Mouse (Mus musculus): ENCODE results near the gene Zfp970. TPM values are rescaled to one million over a fixed set of nuclear protein-coding genes. Genes with fewer than 3 reads are reported as not detected.

Zfp970 gene
- 26.7 TPM for polyA plus RNA-seq (2015; fragmentation: Illumina TruSeq; extraction: RNeasy Lipid Tissue Mini Kit (QIAGEN cat#74804); ENCODE audit: insufficient read depth, low replicate concordance)

GRCm38 (mm10) chr2:177464676-177465075, at the start of gene Zfp970:
TSS of gene Zfp970 (plus strand) at chr2:177464733.

GRCm38 (mm10) chr2:177498067-177498466, 33.5 kb downstream of the Zfp970 start, which contains the start of gene Gm14403:
TSS of gene Gm14403 (plus strand) at chr2:177498215.

Other genes with a start within 250 kb of the Zfp970 start
- gene Gm14409, start 197.7 kb upstream of the Zfp970 start, polyA plus RNA-seq (2015; fragmentation: Illumina TruSeq; extraction: RNeasy Lipid Tissue Mini Kit (QIAGEN cat#74804); ENCODE audit: insufficient read depth, low replicate concordance): not detected
- gene Gm14412, start 140.4 kb upstream of the Zfp970 start, polyA plus RNA-seq (2015; fragmentation: Illumina TruSeq; extraction: RNeasy Lipid Tissue Mini Kit (QIAGEN cat#74804); ENCODE audit: insufficient read depth, low replicate concordance): 0.29 TPM
- 4.3 TPM for gene Gm14418, start 66.4 kb upstream of the Zfp970 start, polyA plus RNA-seq (2015; fragmentation: Illumina TruSeq; extraction: RNeasy Lipid Tissue Mini Kit (QIAGEN cat#74804); ENCODE audit: insufficient read depth, low replicate concordance)
- gene Gm14403, start 33.5 kb downstream of the Zfp970 start, polyA plus RNA-seq (2015; fragmentation: Illumina TruSeq; extraction: RNeasy Lipid Tissue Mini Kit (QIAGEN cat#74804); ENCODE audit: insufficient read depth, low replicate concordance): 7.9 TPM
- not detected for gene Gm14406, start 113.5 kb downstream of the Zfp970 start, polyA plus RNA-seq (2015; fragmentation: Illumina TruSeq; extraction: RNeasy Lipid Tissue Mini Kit (QIAGEN cat#74804); ENCODE audit: insufficient read depth, low replicate concordance)